Mouse (Mus musculus): ENCODE measurements around the gene Dna2. TPM values are rescaled to one million over a fixed set of nuclear protein-coding genes. Genes with fewer than 3 reads are reported as not detected.
A peak's percentile ranks its signal among the peaks of the same experiment; 100 is the strongest.

The Dna2 gene
- polyA plus RNA-seq, 1 experiment from 2014 or later: 10.1 TPM

DNA sequence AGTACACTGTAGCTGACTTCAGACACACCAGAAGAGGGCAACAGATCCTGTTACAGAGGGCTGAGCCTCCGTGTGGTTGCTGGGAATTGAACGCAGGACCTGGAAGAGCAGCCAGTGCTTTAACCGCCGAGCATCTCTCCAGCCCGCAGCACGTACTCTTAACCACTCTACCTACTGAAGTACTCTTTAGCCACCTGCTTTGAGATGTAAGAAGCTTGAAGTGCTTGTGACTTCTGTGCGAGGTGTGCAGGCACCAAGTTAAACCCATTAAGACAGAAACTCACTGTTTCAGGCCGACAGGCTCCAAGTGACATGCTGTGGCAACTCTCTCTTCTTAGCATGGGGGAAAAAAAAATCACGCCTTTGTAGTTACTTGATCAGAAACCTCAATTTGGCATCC is 67.3 kb downstream of the Dna2 start:
- ATAC-seq (replicated peaks; ENCODE audit: insufficient number of reproducible peaks, insufficient read depth, low FRiP score, low read depth): no peak
- Histone ChIP-seq H3K9ac (no peak overlapping the region), H3K27me3 (no peaks in the 10 kb centered on the region), H3K36me3 (peaks cover 75% of the 10 kb centered on the region), H3K9me3 (replicated peaks) (no peaks in the 10 kb centered on the region), H3K4me1 (replicated peaks) (peaks cover 3% of the 10 kb centered on the region), H3K4me2 (no peak overlapping the region), H3K4me3 (no peak overlapping the region), H3K27ac (no peak overlapping the region)
- WGBS: 90% methylated on average over 9 of the region's 9 CpGs

GRCm38 (mm10) chr10:63019304-63019703 is 72.5 kb downstream of the Dna2 start:
- Histone ChIP-seq H3K9ac (no peak overlapping the region), H3K4me3 (no peak overlapping the region), H3K9me3 (replicated peaks) (no peaks in the 10 kb centered on the region), H3K36me3 (peaks cover 35% of the 10 kb centered on the region), H3K4me1 (replicated peaks) (peaks cover 17% of the 10 kb centered on the region), H3K27ac (no peak overlapping the region), H3K27me3 (no peaks in the 10 kb centered on the region), H3K4me2 (no peak overlapping the region)
- no peak for ATAC-seq (replicated peaks; ENCODE audit: insufficient number of reproducible peaks, insufficient read depth, low FRiP score, low read depth)
- 92% methylated on average over 6 of the region's 6 CpGs for WGBS

DNA sequence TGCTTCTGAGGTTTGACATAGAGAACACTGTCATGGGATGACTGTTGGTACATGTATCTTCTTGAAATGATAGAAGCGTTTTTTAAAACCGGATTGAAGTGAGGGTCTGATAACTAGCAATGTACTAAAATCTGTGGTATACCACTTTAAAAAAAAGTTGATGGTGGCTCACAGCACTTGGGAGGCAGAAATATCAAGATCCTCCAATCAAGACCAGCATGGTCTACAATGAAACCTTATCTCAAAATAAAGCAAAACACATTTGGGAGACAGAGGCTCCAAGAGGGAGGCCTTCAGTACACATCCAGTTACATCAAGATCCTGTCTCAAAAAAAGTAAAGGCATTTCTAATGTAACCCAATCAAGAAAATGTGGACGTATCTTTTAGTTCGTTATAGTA is 74.9 kb downstream of the Dna2 start:
- 41% methylated on average over 4 of the region's 4 CpGs for WGBS
- peaks cover 26% of the 10 kb centered on the region for H3K4me1 ChIP-seq (replicated peaks)
- peak overlapping the region; percentile 95 for H3K9ac ChIP-seq
- no peaks in the 10 kb centered on the region for H3K27me3 ChIP-seq
- no peak overlapping the region; the same call in 1 of the 2 replicates for H3K27ac ChIP-seq
- H3K4me2 ChIP-seq: peak overlapping the region; percentile 78
- peak overlapping the region; percentile 89 for H3K4me3 ChIP-seq
- no peaks in the 10 kb centered on the region for H3K9me3 ChIP-seq (replicated peaks)
- peaks cover 13% of the 10 kb centered on the region for H3K36me3 ChIP-seq
- no peak for ATAC-seq (replicated peaks; ENCODE audit: insufficient number of reproducible peaks, insufficient read depth, low FRiP score, low read depth)

DNA sequence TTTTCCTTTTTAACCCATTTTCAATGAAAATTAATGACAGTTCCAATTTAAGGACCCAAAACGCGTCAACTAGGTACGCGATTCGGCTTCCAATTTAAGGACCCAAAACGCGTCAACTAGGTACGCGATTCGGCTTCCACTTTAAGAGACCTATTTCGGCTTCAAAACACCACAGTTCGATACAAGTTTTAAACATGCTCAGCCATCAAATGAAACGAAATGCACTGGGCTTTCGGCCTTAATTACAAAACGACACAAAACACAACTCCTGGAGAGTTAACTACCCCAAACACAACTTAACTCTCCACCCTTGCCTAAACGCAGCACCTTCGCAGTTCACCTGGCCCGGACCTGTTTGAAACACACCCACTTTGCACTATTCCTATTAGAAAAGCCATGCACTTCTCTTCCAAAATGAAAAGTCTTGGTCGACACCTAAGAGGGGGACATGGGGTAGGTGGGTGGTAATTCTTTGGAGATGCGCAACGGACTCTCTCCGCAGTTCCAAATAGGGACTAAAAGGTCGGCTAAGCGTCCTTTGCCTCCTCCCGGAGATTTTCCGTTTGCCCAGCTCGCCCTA is 75.8 kb downstream of the Dna2 start:
- H3K27ac ChIP-seq: peak overlapping the region; percentile 100
- under 1% methylated on average over 27 of the region's 27 CpGs for WGBS
- peak overlapping the region; percentile 78 for H3K4me2 ChIP-seq
- H3K9me3 ChIP-seq (replicated peaks): no peaks in the 10 kb centered on the region
- H3K4me3 ChIP-seq: peak overlapping the region; percentile 89
- peaks cover 26% of the 10 kb centered on the region for H3K4me1 ChIP-seq (replicated peaks)
- H3K27me3 ChIP-seq: no peaks in the 10 kb centered on the region
- peak overlapping the region; percentile 95 for H3K9ac ChIP-seq
- ATAC-seq (replicated peaks; ENCODE audit: insufficient number of reproducible peaks, insufficient read depth, low FRiP score, low read depth): no peak
- H3K36me3 ChIP-seq: peaks cover 4% of the 10 kb centered on the region

DNA sequence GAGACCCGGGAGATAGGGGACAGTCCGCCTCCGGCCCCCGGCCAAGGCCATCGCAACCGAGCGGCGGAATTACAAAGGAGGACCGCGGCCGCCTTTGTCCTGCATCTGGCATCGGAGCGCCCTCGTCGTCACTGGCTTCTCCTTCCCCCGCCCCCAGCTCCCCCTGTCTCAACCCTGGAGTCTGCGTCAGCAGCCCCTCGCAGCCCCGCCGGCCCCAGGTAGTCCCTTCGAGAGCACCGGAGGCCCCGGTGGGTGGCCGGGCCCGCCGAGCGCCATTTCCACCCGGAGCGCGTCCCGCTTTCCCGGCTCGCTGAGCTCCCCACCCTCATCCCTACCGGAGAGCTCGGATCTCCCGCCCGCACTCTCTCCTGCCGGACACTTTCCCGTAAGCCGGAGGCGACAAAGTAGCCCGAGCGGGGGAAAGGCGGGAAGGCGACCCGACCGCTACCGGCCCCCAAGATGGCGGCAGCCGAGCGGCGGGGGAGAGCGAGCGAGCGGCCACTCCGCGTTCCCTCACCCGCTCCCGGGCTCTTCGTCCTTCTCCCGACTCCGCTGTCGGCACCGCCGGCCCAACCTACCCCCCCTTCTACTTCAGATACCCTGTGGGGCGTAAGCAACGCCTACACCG is 76.4 kb downstream of the Dna2 start:
- peak overlapping the region; percentile 89 for H3K4me3 ChIP-seq
- H3K4me1 ChIP-seq (replicated peaks): peaks cover 26% of the 10 kb centered on the region
- no peaks in the 10 kb centered on the region for H3K9me3 ChIP-seq (replicated peaks)
- peak overlapping the region; percentile 78 for H3K4me2 ChIP-seq
- under 1% methylated on average over 68 of the region's 68 CpGs for WGBS
- ATAC-seq (replicated peaks; ENCODE audit: insufficient number of reproducible peaks, insufficient read depth, low FRiP score, low read depth): peak; percentile 31
- H3K36me3 ChIP-seq: no peaks in the 10 kb centered on the region
- H3K9ac ChIP-seq: peak overlapping the region; percentile 95
- no peaks in the 10 kb centered on the region for H3K27me3 ChIP-seq
- H3K27ac ChIP-seq: peak overlapping the region; percentile 100

Other genes starting within 250 kb of the Dna2 start
- gene Stox1, start 220.9 kb upstream of the Dna2 start, polyA plus RNA-seq (2015; fragmentation: Nextera tagmentation; extraction: Ambion mirVana): 1.3 and 1.4 TPM in 2 replicates
- gene Ccar1, start 154.7 kb upstream of the Dna2 start, polyA plus RNA-seq (2015; fragmentation: Nextera tagmentation; extraction: Ambion mirVana): 75.9 and 84.1 TPM in 2 replicates
- 25.6 and 26.9 TPM in 2 replicates for gene Tet1, start 38.0 kb upstream of the Dna2 start, polyA plus RNA-seq (2015; fragmentation: Nextera tagmentation; extraction: Ambion mirVana)
- 12.0 and 13.1 TPM in 2 replicates for gene Slc25a16, start 26.4 kb upstream of the Dna2 start, polyA plus RNA-seq (2015; fragmentation: Nextera tagmentation; extraction: Ambion mirVana)
- gene Rufy2, start 33.2 kb downstream of the Dna2 start, polyA plus RNA-seq (2015; fragmentation: Nextera tagmentation; extraction: Ambion mirVana): 15.0 and 17.4 TPM in 2 replicates
- gene Hnrnph3, start 77.2 kb downstream of the Dna2 start, polyA plus RNA-seq (2015; fragmentation: Nextera tagmentation; extraction: Ambion mirVana): 58.1 and 64.8 TPM in 2 replicates
- 0.42 and 0.87 TPM in 2 replicates for gene Pbld2, start 77.3 kb downstream of the Dna2 start, polyA plus RNA-seq (2015; fragmentation: Nextera tagmentation; extraction: Ambion mirVana)
- 0.64 and 0.67 TPM in 2 replicates for gene Pbld1, start 113.1 kb downstream of the Dna2 start, polyA plus RNA-seq (2015; fragmentation: Nextera tagmentation; extraction: Ambion mirVana)
- gene Atoh7, start 152.6 kb downstream of the Dna2 start, polyA plus RNA-seq (2015; fragmentation: Nextera tagmentation; extraction: Ambion mirVana): not detected in 2 replicates

Measured in heart, embryonic 15.5 days (tissue).